Mouse (Mus musculus) lung, adult 2 months (tissue): Measurements from ENCODE around the gene Cdiptos. TPM values are rescaled to one million over a fixed set of nuclear protein-coding genes. Genes with fewer than 3 reads are reported as not detected.

Experiments used
- DNase-seq: peaks from one replicate; pipeline ENCODE4 v3.0.0; 2022
- H3K4me1 ChIP-seq: fragments of 200-500 bp; 2 replicates; pipeline ENCODE4 v1.6.1; 2011; ENCODE audit warnings: low read length; ENCODE audit not compliant: control insufficient read depth, insufficient read depth
- H3K4me3 ChIP-seq: fragments of 200-500 bp; replicated peaks from 2 replicates; pipeline ENCODE3; 2011; ENCODE audit warnings: low read depth, mild to moderate bottlenecking, control low read depth, low read length; ENCODE audit errors: extremely low read depth
- CTCF ChIP-seq: fragments of 200-500 bp; IDR thresholded peaks from 2 replicates; pipeline ENCODE4 v1.5.1; 2011; ENCODE audit warnings: mild to moderate bottlenecking, low read length, control low read depth; ENCODE audit not compliant: insufficient read depth
- POLR2A ChIP-seq: fragments of 200-500 bp; IDR thresholded peaks from 2 replicates; pipeline ENCODE4 v1.6.1; 2011; ENCODE audit warnings: low read depth, mild to moderate bottlenecking, control low read depth, low read length, borderline replicate concordance; ENCODE audit errors: extremely low read depth
- WGBS: fragments of 180-500 bp; shearing (Covaris S2); methylation state at CpG from one replicate; pipeline ENCODE4 v1.1.7; 2018; 5-methylcytosine and 5-hydroxymethylcytosine counted together
- polyA plus RNA-seq: library from polyadenylated mRNA; depleted of rRNA; stranded (reverse); fragments of >200 nt; gene quantifications from 2 replicates; pipeline ENCODE4 v1.2.3, GENCODE M21; 2012

Gene Cdiptos
- polyA plus RNA-seq, 1 experiment, result 3.3 TPM

DNA sequence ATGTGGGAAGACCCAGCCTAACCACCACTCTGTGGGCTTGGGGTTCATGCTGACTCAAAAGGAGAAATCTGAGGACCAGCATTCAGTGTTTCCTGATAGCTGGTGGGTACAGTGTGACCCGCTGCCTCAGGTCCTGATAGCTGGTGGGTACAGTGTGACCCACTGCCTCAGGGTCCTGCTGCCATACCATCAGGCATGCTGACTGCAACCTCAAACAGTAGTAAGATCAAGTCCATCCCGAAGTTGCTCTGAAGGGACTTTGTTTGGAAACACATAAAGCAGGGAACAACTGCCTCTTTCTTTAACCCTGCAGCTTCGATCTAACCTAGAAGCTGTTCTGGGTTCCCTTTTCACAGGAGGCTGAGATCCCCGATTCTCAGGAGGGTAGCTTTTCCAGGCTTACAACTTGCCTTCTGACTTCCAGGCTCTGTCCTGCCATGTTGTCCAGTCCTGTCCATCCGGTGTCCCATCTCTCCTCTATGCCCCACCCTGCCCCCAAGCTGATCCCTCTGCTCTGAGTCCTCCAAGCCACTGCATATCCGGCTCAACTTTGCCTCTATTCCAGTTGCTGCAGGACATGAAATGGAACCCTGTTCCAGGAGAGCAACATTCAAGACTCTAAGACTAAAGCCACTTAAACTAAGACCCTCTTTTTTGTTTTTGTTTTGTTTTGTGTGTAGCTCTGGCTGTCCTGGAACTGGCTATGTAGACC, 31.6 kb upstream of the Cdiptos start:
- DNase-seq, result no peak
- no peak overlapping the region for H3K4me3 ChIP-seq
- peaks cover 9% of the 10 kb centered on the region for H3K4me1 ChIP-seq
- WGBS, result 77% methylated on average over 6 of the region's 6 CpGs
- TF ChIP-seq POLR2A (no peak), CTCF (no peak)

DNA sequence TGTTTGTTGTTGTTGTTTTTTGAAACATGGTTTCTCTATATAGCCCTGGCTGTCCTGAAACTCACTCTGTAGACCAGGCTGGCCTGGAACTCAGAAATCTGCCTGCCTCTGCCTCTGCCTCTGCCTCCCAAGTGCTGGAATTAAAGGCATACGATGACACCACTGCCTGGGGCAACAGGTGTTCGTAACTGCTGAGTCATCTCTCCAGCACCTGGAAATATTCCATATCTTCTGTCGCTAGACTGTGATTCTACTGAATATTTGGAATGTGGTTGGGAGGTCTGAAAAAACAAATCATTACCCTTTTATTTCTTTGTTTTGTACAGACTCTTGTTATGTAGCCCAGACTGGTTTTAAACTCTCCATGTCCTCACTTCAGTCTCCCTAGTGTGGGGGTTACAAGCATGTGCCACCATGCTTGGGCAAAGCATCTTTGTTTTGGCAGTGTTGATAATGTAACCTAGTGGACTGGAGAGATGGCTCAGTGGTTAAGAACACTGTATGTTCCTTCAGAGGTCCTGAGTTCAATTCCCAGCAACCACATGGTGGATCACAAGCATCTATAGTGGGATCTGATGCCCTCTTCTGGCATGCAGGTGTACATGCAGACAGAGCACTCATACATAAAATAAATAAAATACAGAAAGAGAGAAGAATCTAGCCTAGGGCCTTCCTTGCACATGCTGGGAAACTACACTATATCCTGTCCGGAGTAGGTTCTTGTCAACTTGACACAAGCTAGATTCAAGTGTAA, 28.4 kb upstream of the Cdiptos start:
- DNase-seq, result no peak
- Histone ChIP-seq H3K4me3 (no peak overlapping the region), H3K4me1 (peaks cover 9% of the 10 kb centered on the region)
- 79% methylated on average over 4 of the region's 4 CpGs for WGBS
- no peak for TF ChIP-seq CTCF
- no peak for TF ChIP-seq POLR2A

DNA sequence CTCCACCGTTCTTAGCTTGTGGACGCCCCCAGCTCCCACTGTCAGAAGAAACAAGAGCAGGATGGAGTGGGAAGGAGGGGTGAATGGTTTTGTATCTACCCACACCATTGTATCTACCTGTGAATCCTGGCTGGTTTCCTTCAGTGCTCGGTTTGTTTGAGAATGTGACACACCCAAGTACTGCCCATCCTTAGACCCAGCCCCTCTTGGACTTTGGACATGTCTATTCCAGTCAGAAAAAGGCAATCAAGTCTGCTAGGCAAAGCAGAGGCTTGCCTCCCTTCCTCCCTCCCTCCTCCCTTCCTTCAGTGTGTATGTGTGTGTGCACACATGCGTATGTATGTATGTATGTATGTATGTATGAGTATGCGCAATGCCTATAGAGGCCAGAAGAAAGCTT, 27.7 kb upstream of the Cdiptos start:
- Histone ChIP-seq H3K4me3 (no peak overlapping the region), H3K4me1 (peaks cover 6% of the 10 kb centered on the region)
- no peak for TF ChIP-seq POLR2A
- no peak for DNase-seq
- 78% methylated on average over 5 of the region's 5 CpGs for WGBS

DNA sequence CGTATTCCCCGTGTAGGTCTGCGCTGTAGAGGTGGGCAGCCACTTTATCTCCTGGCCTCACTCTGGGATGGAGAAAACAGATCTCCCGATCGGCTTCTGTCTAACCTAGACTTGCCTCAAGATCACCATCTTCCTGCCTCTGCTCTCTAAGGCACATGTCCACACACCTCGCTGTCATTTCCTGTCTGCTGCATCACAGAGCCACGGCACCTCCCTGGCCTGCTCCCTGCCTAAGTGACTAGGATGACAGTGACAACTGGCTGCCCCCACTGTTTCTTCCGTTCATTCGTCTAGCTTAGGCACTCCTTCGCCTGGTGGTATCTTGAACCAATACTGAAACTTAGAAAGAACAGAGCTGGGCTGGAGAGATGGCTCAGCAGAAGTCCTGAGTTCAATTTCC, 23.7 kb upstream of the Cdiptos start:
- TF ChIP-seq CTCF (no peak), POLR2A (no peak)
- DNase-seq, result no peak
- Histone ChIP-seq H3K4me3 (no peak overlapping the region), H3K4me1 (no peaks in the 10 kb centered on the region)
- WGBS, result 62% methylated on average over 10 of the region's 10 CpGs

DNA sequence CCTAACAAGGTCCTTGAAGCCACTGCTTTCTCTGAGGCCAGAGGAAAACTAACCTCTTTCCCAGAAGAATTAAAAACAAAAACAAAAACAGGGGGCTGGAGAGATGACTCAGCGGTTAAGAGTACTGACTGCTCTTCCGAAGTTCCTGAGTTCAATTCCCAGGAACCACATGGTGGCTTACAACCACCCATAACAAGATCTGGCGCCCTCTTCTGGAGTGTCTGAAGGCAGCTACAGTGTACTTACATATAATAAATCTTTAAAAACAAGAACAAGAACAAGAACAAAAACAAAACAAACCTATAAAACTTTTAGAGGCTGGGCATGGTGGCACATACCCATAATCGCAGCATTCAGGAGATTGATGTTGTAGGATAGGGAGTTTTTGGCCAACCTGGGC, 20.6 kb upstream of the Cdiptos start:
- Histone ChIP-seq H3K4me3 (no peak overlapping the region), H3K4me1 (no peaks in the 10 kb centered on the region)
- WGBS, result 83% methylated on average over 4 of the region's 4 CpGs
- no peak for DNase-seq
- no peak for TF ChIP-seq CTCF
- no peak for TF ChIP-seq POLR2A

DNA sequence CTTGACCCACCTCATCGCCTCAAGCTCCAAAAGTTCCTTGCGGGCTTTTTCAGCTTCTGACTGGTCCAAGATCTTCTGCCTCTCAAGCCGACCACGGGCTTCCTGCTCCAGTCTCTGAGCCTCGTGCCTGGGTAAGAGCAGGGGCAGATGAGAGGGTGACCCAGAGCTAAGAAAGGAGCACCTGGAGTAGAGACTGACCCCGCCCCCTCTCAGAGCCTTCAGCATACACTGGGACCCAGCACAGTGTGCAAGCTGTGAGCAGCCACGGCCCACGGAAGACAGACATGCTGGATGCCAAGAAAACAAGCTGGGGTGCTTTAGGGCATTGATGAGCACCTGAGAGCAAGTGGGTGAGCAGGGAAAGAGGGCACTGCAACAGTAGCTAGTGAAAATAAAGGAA, 12.9 kb upstream of the Cdiptos start:
- no peak for DNase-seq
- TF ChIP-seq POLR2A (no peak), CTCF (no peak)
- Histone ChIP-seq H3K4me3 (no peak overlapping the region), H3K4me1 (no peaks in the 10 kb centered on the region)
- 72% methylated on average over 8 of the region's 8 CpGs for WGBS

DNA sequence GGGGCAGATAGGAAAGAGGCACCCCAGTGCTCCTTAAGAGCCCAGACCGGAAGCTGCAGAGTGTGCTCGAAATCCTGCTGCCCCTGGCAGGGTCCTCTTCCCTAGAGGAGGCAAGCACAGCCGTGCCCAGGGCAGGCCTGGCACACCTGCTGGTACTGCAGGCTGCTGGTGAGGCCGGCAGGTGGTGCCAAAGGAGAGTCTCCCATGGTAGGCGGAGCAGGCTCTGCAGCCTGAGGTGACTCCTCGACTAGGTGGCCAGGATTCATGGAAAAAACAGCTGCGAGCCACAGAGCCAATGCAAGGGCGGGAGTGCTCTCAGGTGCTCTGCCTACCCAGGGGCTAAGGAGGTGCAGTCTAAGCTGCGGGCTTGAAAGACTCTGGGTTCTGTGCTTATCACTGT, 10.4 kb upstream of the Cdiptos start:
- no peak overlapping the region for H3K4me3 ChIP-seq
- DNase-seq, result peak; percentile 41

DNA sequence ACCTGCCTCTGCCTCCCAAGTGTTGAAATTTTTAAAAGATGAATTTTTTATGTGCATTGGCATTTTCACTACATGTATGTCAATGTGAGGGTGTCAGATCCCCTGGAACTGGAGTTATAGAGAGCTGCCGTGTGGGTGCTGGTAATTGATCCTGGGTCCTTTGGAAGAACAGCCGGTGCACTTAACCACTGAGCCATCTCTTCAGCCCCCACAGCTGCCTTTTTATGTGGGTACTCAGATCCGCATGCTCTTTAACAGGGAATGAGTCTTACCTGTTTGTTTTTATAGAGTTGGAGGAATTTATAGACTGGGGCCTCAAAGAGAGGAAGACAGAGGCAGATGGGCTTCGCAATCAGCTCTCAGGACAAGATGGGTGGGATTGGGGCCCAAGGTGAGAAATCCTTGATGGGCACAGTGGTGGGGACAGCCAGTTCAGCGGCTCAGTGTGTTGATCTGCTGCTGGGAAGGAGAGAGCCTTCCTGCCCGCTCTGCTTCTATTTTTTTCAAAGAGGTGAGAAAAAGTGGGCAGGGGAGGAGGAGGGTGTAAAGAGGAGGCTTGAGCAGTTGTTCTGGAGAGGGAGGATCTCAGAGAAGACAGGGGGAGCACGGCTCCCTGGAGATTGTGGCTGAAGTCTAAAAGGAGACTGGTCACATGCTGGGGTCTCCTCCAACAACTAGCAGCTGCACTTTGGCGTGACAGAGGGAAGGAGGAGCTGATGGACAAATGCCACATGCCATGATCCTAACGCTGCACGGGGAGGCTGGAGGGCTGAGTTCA, 9.0 kb upstream of the Cdiptos start:
- 48% methylated on average over 10 of the region's 10 CpGs for WGBS
- DNase-seq, result no peak
- TF ChIP-seq POLR2A (no peak), CTCF (no peak)
- no peak overlapping the region for H3K4me3 ChIP-seq
- H3K4me1 ChIP-seq, result no peaks in the 10 kb centered on the region

More for the DNA sequence above, 10.4 kb upstream of the Cdiptos start:
- no peaks in the 10 kb centered on the region for H3K4me1 ChIP-seq
- 45% methylated on average over 9 of the region's 9 CpGs for WGBS
- TF ChIP-seq POLR2A (no peak), CTCF (peak; percentile 53)

DNA sequence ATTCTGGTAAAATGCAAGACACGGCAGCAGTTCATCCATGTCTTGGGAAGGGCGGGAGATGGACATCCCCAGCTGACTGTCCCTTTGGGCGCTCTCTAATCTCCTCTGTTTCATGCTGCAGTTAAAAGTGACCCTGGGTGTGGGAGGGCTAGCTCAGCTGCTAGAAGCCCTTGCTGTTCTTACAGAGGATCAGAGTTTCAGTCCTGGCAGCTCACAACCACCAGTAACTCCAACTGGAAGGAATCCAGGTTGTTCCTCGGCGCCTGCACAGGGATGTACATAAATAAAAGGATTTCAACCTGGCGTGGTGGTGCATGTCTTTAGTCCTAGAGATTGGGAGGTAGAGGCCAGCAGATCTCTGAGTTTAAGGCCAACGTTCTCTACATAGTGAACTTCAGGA, 7.2 kb upstream of the Cdiptos start:
- no peak for DNase-seq
- Histone ChIP-seq H3K4me1 (no peaks in the 10 kb centered on the region), H3K4me3 (no peak overlapping the region)
- WGBS, result 64% methylated on average over 7 of the region's 7 CpGs
- TF ChIP-seq CTCF, result no peak
- TF ChIP-seq POLR2A, result no peak

DNA sequence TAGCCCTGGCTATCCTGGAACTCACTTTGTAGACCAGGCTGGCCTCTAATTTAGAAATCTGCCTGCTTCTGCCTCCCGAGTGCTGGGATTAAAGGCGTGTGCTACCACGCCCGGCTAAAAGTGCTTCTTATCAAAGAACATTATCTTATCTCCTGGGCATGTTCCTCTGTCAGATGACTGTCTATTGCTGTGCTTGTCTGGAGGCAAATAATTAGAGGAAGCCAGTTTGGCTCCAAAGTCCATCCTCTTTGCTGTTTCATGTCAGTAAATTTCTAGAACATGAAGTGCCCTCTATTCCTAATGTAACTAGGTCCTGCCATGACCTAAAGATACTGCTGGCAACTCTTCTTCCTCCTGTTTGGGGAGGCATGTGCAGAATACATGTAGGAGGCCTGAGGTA, 6.2 kb upstream of the Cdiptos start:
- 61% methylated on average over 4 of the region's 4 CpGs for WGBS
- no peak for DNase-seq
- TF ChIP-seq POLR2A, result no peak
- no peak for TF ChIP-seq CTCF

More for the DNA sequence above, 6.2 kb upstream of the Cdiptos start:
- no peak overlapping the region for H3K4me3 ChIP-seq
- H3K4me1 ChIP-seq, result peaks cover 2% of the 10 kb centered on the region
